12 mouse cellular contexts compared by ENCODE assay signal in genomic region chr3:96463891-96464290, GRCm38 (mm10). TPM values are rescaled to one million over a fixed set of nuclear protein-coding genes. Genes with fewer than 3 reads are reported as not detected.
DNase-seq lines count a peak whose midpoint lies in the region; ATAC-seq and TF ChIP-seq lines count a peak whose summit lies in the region.
"Had no signal": no experiment of that assay in that cellular context is flagged by ENCODE, and none has a peak within 500 bp of the region (broad histone marks: within the 10 kb centered on the region; RNA-seq: fewer than 3 reads in every experiment).

No protein-coding gene starts in this region.

- H3K4me3 ChIP-seq in hindbrain, embryonic 15.5 days: no peak overlapping the region
- H3K4me3 ChIP-seq in hindbrain, embryonic 13.5 days: no peak overlapping the region
- no peak overlapping the region for H3K4me3 ChIP-seq in limb, embryonic 14.5 days (replicated peaks; ENCODE audit: low read length)
- H3K4me3 ChIP-seq: gastrocnemius, adult 2 months had no signal

- H3K27me3 ChIP-seq in hindbrain, embryonic 15.5 days: peaks cover 26% of the 10 kb centered on the region
- H3K27me3 ChIP-seq in hindbrain, embryonic 13.5 days: peaks cover 49% of the 10 kb centered on the region
- H3K27me3 ChIP-seq in limb, embryonic 14.5 days (ENCODE audit: control insufficient read depth, insufficient read depth, low read length): peaks cover 3% of the 10 kb centered on the region

- H3K4me2 ChIP-seq in hindbrain, embryonic 15.5 days: no peak overlapping the region
- no peak overlapping the region for H3K4me2 ChIP-seq in hindbrain, embryonic 13.5 days
- H3K4me2 ChIP-seq in limb, embryonic 14.5 days (replicated peaks; ENCODE audit: low read depth, low read length, severe bottlenecking): 0 out of 2 replicates have a peak overlapping the region, but pooled peaks have one; percentile 18

- H3K9me3 ChIP-seq in hindbrain, embryonic 15.5 days: no peaks in the 10 kb centered on the region
- H3K9me3 ChIP-seq in hindbrain, embryonic 13.5 days: no peaks in the 10 kb centered on the region
- H3K9me3 ChIP-seq in limb, embryonic 14.5 days (ENCODE audit: control insufficient read depth, low read length): no peaks in the 10 kb centered on the region

- no peak overlapping the region for H3K27ac ChIP-seq in hindbrain, embryonic 15.5 days (replicated peaks)
- no peak overlapping the region for H3K27ac ChIP-seq in hindbrain, embryonic 13.5 days
- H3K27ac ChIP-seq in limb, embryonic 14.5 days (replicated peaks; ENCODE audit: low read depth, low read length): no peak overlapping the region
- H3K27ac ChIP-seq: gastrocnemius, adult 2 months had no signal

- H3K4me1 ChIP-seq in hindbrain, embryonic 15.5 days (replicated peaks): no peaks in the 10 kb centered on the region
- H3K4me1 ChIP-seq in hindbrain, embryonic 13.5 days (replicated peaks): peaks cover 3% of the 10 kb centered on the region; the same call in 1 of the 2 replicates
- peaks cover 3% of the 10 kb centered on the region; the same call in 1 of the 2 replicates for H3K4me1 ChIP-seq in limb, embryonic 14.5 days (ENCODE audit: control insufficient read depth, insufficient read depth, low read length)

- 6% methylated on average over 25 of the region's 25 CpGs for WGBS in hindbrain, embryonic 15.5 days
- 5% methylated on average over 25 of the region's 25 CpGs for WGBS in hindbrain, embryonic 13.5 days
- 8% methylated on average over 25 of the region's 25 CpGs for WGBS in limb, embryonic 14.5 days

- H3K36me3 ChIP-seq in hindbrain, embryonic 15.5 days: no peaks in the 10 kb centered on the region
- no peaks in the 10 kb centered on the region for H3K36me3 ChIP-seq in hindbrain, embryonic 13.5 days
- no peaks in the 10 kb centered on the region for H3K36me3 ChIP-seq in limb, embryonic 14.5 days (ENCODE audit: control insufficient read depth, insufficient read depth, low read length)

- no peak overlapping the region for H3K9ac ChIP-seq in hindbrain, embryonic 15.5 days
- no peak overlapping the region for H3K9ac ChIP-seq in hindbrain, embryonic 13.5 days
- H3K9ac ChIP-seq in limb, embryonic 14.5 days (ENCODE audit: low read depth, low read length, severe bottlenecking): no peak overlapping the region

- TF ChIP-seq POLR2A in limb, embryonic 14.5 days (IDR thresholded peaks at IDR 0.05; ENCODE audit: borderline replicate concordance, extremely low read depth, insufficient read depth, insufficient read length): no peak

- DNase-seq in ES-CJ7 (ENCODE audit: low read depth, low spot score): peak; percentile 89
- DNase-seq in embryo, embryonic 10 days (ENCODE audit: low spot score): peak; percentile 94
- peak; percentile 5 for DNase-seq in limb, embryonic 14.5 days (ENCODE audit: low spot score)
- DNase-seq in cerebellum, postnatal 25 days: no peak
- no peak for DNase-seq in cerebellum, postnatal 4 days (ENCODE audit: low spot score in 2 of 2)
- no peak for DNase-seq in thymus, postnatal 10 days (ENCODE audit: low spot score in 2 of 2)
- DNase-seq: gastrocnemius, adult 2 months; lung, postnatal 14 days; thymus, adult 18-20 months had no signal

- ATAC-seq in hindbrain, embryonic 15.5 days (ENCODE audit: low FRiP score, low read depth): 0 out of 2 replicates have a peak, but pooled peaks have one; percentile 19
- ATAC-seq in hindbrain, embryonic 13.5 days (ENCODE audit: low FRiP score): no peak
- ATAC-seq in limb, embryonic 14.5 days (ENCODE audit: low FRiP score, low read depth): no peak

RNA-seq across cellular contexts. Expression of gene BC107364, which starts 11.8 kb away (rescaled TPM):
- not detected in 2 replicates for polyA plus RNA-seq in hindbrain, embryonic 15.5 days (2015; fragmentation: Nextera tagmentation; extraction: Ambion mirVana)
- polyA plus RNA-seq in hindbrain, embryonic 13.5 days (2015; fragmentation: Nextera tagmentation; extraction: Ambion mirVana): not detected in 2 replicates
- polyA plus RNA-seq in limb, embryonic 14.5 days (2012; rRNA removed): 0.10 TPM in 1 of 2 replicates, not detected in the other
- polyA plus RNA-seq in limb, embryonic 14.5 days (2014; fragmentation: Nextera tagmentation; extraction: Ambion mirVana): 0.40 TPM in 1 of 2 replicates, not detected in the other
- polyA plus RNA-seq: large intestine, adult 2 months had no signal

Comparison
In these comparisons a context has a peak if more than half of its experiments do, and no peak if none do; other contexts are left out.
1. DNase-seq: peak in ES-CJ7 (single experiment), embryo, embryonic 10 days (single experiment) and limb, embryonic 14.5 days (single experiment); none in cerebellum, postnatal 25 days (0 of 2), cerebellum, postnatal 4 days (0 of 2) and thymus, postnatal 10 days (0 of 2).